In genomic region chr13:18773437-18774198, GRCm38 (mm10) we compare ENCODE assay signal across 20 mouse cellular contexts.
"Had no signal": no experiment of that assay in that cellular context is flagged by ENCODE, and none has a peak within 500 bp of the region (broad histone marks: within the 10 kb centered on the region; RNA-seq: fewer than 3 reads in every experiment).

No protein-coding gene starts in this region.

- ATAC-seq: lung, postnatal 0 days; midbrain, embryonic 15.5 days had no signal

- DNase-seq: kidney, adult 11 months; kidney, adult 8-10 months; kidney, postnatal 10 days; kidney, postnatal 36 days; layer of hippocampus, postnatal 36 days; lung, embryonic 14.5 days; retina, postnatal 1 day; right cerebral cortex, postnatal 25 days; spleen, adult 18-20 months; thymus, postnatal 25 days had no signal

- H3K4me1 ChIP-seq: kidney, embryonic 15.5 days; liver, embryonic 15.5 days; neural tube, embryonic 15.5 days; stomach, embryonic 15.5 days had no signal

- H3K9ac ChIP-seq: kidney, embryonic 15.5 days; liver, embryonic 15.5 days; lung, embryonic 14.5 days; midbrain, embryonic 12.5 days; midbrain, embryonic 15.5 days; neural tube, embryonic 12.5 days; neural tube, embryonic 15.5 days; stomach, embryonic 15.5 days had no signal

- H3K4me3 ChIP-seq: kidney, embryonic 15.5 days; left cerebral cortex, adult 2 months; liver, embryonic 15.5 days; midbrain, embryonic 12.5 days; midbrain, embryonic 15.5 days; neural tube, embryonic 12.5 days; neural tube, embryonic 15.5 days; stomach, embryonic 15.5 days had no signal

- H3K9me3 ChIP-seq: kidney, embryonic 15.5 days; liver, embryonic 15.5 days; midbrain, embryonic 12.5 days; midbrain, embryonic 15.5 days; neural tube, embryonic 12.5 days; neural tube, embryonic 15.5 days; stomach, embryonic 15.5 days had no signal

- H3K36me3 ChIP-seq: kidney, embryonic 15.5 days; liver, embryonic 15.5 days; midbrain, embryonic 12.5 days; midbrain, embryonic 15.5 days; neural tube, embryonic 12.5 days; neural tube, embryonic 15.5 days; stomach, embryonic 15.5 days had no signal

- H3K27ac ChIP-seq: kidney, embryonic 15.5 days; left cerebral cortex, adult 2 months; liver, embryonic 15.5 days; macrophage; midbrain, embryonic 12.5 days; midbrain, embryonic 15.5 days; neural tube, embryonic 12.5 days; neural tube, embryonic 15.5 days; stomach, embryonic 15.5 days had no signal

- H3K4me2 ChIP-seq: kidney, embryonic 15.5 days; liver, embryonic 15.5 days; lung, embryonic 14.5 days; midbrain, embryonic 12.5 days; midbrain, embryonic 15.5 days; neural tube, embryonic 12.5 days; neural tube, embryonic 15.5 days; stomach, embryonic 15.5 days had no signal

- H3K27me3 ChIP-seq: kidney, embryonic 15.5 days; liver, embryonic 15.5 days; midbrain, embryonic 12.5 days; midbrain, embryonic 15.5 days; neural tube, embryonic 12.5 days; neural tube, embryonic 15.5 days; stomach, embryonic 15.5 days had no signal
